Mouse (Mus musculus): Measurements from ENCODE around the gene Nprl2.
A peak's percentile ranks its signal among the peaks of the same experiment; 100 is the strongest.

Nprl2 gene

DNA sequence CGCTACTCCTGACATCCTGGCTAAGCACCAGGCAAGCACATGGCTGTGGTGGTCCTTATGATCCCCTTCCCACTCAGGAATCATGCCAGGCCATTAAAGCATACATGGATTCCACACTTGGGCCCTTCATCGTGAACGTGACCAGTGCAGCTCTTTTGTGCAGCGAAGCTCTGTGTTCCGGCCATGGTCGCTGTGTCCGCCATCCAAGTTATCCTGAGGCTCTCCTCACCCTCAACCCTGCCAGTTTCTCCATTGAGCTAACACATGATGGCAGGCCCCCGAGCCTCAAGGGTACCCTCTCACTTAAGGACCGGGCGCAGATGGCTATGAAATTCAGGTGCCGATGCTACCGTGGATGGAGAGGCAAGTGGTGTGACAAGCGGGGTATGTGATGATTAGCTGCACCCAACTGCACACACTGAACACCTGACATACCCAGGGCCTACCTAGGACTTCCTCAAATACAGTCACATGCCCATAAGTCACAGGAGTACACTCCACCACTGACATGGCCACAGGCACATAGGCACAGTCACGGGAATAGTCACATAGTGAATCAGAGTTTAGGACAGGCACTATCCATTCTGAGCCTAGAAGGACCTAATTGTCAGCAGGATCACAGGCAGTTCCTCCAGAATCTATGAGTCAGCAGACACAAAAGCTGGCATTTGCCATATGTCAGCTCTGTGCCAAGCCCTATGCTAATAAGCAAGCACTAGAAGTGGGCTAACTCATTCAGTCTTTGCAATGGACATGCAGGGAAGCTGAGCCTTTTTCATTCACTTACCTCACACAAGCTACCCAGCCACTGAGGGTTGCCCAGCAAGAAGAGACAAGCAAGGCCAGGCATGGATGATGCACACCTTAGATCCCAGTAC is 37.2 kb downstream of the Nprl2 start:
- no peak for DNase-seq

DNA sequence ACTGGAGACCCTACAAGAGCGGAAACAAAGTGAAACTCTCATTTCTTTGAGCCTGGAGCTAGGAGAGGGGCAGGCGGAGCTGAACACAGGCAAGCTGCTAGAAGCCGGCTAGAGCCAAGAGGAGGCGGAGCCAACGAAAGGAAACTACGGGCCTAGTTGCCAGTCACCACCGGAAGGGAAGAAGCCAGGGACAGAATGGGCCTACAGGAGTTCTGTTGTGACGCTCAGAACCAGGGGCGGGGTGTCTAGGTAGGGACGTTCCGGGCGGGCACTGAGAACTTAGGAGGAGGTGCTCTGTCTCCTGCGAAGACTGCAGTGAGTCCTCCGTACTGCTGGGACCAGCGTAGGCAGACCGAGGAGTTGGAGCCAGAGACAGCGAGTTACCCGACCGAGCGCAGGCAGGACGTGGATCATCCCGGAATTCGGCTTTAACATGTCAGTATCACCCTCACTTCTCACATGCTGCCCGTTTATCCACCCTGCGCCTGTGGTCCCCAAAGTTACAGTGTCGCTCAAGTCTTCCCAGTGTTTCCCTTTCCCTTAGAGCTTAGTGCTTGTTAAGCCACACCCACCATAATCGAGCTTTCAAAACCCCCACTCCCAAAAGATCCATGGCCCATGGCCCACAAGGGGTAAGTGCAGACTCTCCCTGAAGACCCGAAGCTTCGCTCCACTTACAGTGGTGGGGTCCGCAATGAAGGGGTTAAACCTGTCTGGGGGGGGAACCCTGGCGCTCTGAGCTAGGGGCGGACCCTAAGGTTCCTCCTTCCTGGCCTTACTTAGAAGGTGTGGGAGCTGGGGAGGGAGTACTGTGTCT is 38.7 kb downstream of the Nprl2 start, which contains the start of gene Hyal3:
Hyal3 (plus strand) TSS at position 318 of the 817 bp plus-strand sequence.
- DNase-seq: peak; percentile 97

DNA sequence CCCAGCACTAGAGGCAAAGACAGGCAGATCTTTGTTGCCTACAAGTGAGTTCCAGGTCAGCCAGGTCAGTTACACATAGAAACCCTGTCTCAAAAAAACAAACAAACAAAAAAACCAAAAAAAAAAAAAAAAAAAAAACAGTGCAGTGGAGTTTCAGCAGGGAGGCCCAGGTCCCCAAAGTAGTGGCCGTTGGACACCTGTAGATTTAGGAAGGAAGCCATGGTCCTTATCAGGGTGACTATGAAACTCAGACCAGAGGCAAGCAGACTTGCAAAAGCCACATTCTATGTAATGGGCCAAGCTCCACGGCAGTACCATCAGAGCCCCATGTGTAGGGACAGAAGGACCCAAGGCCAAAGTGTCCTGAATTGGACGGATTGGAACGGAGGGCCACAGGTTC is 39.6 kb downstream of the Nprl2 start:
- no peak for DNase-seq

DNA sequence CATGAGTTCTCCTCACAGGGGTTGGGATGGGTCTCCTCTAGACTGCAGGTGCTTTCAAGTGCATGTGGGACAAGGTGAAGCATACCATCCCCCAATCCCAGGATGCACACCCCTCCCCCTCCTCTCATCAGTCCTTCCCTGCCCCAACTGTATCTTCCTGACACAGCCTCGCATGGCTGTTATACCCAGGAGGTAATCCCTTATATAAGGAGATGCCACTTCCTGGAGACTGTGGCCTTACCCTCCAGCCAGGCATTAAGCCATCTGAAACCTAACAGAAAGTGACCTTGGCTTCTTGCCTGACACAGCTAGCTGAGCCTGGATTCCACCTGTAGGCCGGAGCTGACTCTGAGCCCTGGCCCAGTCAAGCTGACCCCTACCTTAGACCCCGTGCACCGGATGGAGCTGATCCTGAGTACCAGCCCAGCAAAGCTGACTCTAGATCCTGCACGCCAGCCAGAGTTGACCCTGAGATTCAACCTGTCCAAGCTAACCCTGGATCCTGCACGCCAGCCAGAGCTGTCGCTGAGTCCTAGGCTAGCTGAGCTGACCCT is 40.6 kb downstream of the Nprl2 start:
- no peak for DNase-seq

DNA sequence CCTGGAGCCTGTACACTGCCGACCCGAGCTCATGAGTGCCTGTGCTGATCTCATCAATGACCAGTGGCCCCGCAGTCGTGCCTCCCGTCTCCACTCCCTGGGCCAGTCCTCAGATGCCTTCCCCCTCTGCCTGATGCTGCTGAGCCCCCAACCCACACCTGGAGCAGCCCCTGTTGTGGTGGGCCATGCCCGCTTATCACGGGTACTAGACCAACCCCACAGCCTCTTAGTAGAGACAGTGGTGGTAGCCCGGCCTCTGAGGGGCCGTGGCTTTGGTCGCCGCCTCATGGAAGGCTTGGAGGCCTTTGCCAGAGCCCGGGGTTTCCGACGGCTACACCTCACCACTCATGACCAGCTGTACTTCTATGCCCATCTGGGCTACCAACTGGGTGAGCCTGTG is 41.1 kb downstream of the Nprl2 start:
- DNase-seq: no peak

DNA sequence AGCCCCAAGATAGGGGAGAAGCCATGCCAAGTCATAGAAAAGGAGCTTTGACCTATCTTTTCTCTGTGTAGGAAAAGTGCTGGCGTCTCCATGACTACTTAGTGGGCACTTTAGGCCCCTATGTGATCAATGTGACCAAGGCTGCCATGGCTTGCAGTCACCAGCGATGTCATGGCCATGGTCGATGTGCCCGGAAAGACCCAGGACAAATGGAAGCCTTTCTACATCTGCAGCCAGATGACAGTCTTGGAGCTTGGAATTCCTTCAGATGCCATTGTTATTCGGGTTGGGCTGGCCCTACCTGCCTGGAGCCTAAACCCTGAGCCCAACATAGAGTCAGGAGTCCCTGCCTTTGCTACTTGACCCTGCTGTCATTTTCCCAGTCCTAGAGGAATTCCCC is 44.5 kb downstream of the Nprl2 start:
- DNase-seq: no peak

DNA sequence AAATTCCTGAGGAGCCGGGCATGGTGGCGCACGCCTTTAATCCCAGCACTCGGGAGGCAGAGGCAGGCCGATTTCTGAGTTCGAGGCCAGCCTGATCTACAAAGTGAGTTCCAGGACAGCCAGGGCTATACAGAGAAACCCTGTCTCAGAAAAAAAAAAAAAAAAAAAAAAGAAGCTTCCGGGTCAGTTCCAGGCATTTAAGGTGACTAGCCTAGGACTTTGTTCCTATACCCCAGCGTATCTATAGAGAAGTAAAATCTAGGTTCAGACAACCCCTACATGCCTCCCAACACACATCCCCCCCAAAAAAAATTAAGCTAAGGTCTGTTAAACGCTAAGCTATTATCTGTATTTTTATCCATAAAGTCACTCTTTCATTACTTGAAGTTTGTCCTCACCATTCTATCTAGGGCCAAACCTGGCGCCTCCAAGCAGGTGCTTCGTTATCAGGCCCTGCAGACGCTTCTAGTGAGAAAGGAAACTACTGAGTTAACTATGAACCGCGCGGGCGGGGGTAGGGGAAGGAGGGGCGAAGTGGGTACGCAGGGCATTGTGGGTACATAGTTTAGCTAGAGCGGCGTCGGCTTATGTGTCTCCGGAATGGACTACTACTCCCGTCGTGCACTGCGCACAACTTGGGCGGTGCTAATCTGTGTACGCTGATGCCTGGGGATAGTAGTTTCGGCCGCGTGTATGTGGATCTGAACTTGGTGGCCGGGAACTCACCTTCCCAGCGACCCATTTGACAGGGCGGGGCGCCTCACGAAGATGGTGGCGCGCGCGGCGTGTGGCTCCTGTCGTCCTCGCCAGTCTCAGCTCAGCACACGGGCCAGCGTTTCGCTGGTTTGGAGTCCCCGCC is 45.2 kb downstream of the Nprl2 start, which contains the start of gene Ifrd2:
Ifrd2 (plus strand) TSS at position 669 of the 859 bp plus-strand sequence.
- peak; percentile 100 for DNase-seq

DNA sequence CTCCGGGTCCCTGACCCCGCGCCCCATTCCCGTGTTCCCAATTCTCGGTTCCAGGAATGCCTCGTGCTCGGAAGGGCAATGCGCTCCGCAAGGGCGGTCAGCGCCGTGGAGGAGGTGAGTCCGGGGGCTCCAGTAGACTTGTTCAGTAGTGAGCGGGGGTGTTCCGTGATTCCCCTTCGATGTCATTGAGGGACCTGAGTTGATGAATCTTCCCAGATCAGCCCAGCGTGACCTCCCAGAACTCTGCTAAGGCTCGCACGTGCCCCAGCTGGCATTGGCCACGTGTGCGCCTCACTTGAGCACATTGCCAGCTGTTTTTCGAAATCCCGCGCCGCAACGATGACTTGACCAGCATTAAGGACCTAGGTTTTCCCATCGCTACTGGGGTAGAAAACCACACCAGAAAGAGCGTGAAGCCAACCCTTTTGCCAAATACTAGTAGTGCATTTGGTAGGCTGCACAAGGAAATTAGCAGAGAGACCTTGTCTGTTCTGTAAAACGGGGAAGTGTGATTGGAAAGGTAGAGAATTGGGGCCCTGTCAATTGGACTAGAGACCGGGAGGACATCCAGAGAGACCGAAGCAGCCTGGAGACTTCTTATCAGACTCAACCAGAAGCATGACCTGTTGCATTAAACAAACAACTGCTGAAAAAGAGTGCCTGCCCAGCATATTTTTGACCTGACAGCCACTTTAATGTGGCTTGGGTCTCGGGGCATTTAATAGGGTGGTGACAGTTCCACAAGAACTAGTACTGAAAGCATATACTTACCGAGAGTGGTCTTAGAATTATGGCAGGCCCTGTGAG is 46.0 kb downstream of the Nprl2 start:
- DNase-seq: peak; percentile 80

DNA sequence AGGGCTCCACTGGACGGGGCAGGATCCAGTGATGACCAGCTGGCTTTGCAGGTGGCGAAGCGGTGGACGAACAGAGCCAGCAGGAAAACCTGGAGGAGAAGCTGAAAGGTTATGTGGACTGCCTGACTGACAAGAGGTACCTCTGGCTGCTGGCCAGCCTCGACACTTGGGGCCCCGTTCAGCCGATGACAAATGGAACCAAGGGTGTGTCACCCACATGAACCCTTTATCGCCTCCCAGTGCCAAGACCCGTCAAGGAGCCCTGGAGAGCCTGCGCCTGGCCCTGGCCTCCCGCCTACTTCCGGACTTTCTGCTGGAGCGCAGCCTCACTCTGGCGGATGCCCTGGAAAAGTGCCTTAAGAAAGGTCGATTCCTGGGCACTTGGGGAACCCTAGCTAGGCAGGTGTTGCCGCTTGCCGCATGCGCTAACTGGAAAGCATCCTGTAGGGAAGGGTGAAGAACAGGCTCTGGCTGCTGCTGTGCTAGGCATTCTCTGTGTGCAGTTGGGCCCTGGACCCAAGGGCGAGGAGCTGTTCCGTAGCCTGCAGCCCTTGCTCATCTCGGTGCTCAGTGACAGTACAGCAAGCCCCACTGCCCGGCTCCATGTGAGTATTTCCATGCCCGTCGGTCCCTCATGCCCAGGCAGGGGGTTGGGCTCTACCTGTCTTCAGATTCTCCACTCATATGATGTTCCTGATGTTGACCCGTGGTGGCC is 48.2 kb downstream of the Nprl2 start:
- DNase-seq: peak; percentile 90

DNA sequence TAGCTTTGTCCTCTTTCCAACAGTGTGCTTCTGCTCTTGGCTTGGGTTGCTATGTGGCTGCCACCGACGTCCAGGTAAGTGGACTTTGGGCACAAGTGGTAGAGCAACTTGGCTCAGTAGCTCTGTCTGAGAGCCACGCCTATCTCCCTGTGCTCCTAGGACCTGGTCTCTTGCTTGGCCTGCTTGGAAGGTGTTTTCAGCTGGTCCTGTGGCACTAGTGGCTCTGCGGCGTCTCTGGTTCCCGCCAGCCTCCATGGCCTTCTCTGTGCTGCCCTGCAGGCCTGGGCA is 48.7 kb downstream of the Nprl2 start:
- DNase-seq: peak; percentile 64

DNA sequence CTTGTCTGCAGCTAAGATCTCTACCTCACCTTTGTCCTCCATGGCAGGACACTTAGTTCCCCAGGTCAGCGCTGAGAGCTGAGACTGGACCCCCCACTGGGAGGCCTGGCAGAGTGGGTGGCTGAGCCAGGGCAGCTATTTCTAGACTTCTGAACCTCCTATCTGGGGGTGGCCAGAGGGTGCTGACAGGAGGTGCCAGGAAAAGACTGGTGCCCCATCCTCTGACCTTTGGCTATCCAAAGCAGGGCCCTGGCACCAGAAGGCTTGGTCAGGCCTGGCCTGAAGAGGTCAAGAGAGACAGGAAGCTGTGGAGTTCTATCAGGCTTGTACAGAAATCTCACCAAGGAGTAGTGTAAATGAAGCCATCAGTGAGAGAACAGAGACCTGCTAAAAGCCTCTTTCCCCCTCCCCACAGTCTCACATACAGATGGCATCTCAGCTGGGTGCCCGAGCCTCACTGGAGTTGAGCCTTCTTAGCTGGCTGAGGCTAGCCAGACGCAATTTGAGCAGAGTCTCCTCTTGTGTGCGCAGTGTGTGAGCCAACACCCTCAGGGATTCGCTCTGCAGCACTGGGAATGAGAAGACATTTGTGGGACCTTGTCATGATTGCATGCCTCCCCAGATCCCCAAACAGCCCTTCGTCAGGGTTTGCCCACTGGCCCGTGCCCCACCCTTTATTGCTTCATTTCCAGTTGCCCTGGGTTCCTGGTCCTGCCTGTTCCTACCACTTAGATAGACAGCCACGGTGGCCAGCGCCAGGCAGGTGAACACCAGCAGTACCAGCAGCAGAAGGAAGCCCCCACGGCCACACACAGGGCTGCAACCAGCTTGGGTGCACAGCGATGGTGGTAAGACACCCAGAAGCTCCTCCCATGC is 51.3 kb downstream of the Nprl2 start:
- DNase-seq: no peak

DNA sequence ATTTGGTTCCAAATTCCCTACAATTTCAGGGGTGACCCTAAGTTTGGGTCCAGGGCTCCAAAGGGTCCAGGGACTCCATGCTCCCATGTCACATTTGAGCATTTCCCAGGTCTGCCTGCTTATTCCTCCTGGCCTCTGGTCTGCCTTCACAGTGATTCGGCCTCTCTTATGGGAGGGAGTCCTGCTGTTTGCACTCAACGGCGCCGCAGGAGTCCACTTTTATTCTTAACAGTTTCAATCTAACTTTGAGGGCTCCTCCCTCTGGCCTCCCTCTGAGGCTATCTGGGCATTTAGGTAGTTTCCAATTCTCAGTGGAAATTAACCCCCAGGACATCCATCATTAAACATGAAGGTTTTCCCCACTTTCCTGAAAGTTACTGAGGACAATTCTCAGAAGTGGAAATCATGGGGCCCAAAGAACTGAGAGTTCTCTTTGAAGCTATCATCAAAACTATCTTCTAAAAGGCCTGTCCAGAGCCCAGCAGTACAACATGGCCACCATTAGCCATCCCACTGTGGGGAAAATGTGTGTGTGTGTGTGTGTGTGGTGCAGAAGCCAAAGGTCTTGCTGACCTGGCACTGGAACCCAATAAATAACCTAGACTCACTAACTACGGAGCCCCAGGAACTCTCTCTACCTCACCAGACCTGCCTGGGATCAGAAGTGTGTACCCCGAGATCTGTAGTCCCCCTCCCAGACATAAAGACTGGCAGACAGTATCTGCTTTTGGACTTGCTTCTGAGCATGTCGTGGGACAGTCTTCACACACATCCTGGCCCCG is 52.4 kb downstream of the Nprl2 start:
- DNase-seq: no peak
